Mouse (Mus musculus): ENCODE measurements around the gene Agap1.

The Agap1 gene

DNA sequence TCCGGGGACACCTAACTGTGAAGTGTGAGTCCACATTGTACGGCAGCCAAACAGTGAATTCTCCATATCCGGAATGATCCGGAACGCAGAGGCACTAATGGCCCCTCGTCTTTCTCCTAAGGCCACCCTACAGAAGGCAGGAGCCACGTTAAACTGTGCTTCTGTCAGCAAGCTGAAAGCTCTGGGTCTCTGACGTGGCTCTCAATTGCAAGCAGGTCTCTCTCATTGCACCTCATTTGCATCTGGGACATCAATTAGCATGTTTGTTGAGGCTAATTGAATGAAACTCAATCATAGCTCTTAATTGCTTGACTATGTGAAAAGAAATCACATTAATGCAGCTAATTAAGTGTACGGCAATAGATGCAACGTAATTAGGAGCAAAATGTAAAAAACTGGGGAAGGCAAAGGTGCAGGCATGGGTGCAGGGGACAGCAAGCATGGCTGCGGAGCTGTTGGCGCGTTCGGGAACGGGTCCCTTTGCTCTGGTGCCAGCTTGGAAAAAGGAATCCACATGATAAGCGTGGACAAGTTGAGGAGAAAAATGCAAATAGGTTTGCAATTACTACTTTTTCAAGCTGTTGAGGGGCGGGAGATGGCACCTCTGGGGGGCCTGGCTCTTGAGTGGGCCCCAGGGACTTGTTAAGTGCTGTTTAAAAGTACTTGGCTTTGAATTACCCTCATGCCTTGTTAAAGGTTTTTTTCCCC, 284.6 kb downstream of the Agap1 start:
- in situ Hi-C loops (cut with MboI; ENCODE audit: unreplicated experiment in 2 of 2), result no loop called here

GRCm38 (mm10) chr1:89739775-89740099, 285.1 kb downstream of the Agap1 start:
- in situ Hi-C loops (cut with MboI; ENCODE audit: unreplicated experiment in 2 of 2), result no loop called here

- in situ Hi-C loops (cut with MboI; ENCODE audit: unreplicated experiment in 2 of 2), result no loop called here
Measured at GRCm38 (mm10) chr1:89742359-89742758, 287.8 kb downstream of the Agap1 start.

DNA sequence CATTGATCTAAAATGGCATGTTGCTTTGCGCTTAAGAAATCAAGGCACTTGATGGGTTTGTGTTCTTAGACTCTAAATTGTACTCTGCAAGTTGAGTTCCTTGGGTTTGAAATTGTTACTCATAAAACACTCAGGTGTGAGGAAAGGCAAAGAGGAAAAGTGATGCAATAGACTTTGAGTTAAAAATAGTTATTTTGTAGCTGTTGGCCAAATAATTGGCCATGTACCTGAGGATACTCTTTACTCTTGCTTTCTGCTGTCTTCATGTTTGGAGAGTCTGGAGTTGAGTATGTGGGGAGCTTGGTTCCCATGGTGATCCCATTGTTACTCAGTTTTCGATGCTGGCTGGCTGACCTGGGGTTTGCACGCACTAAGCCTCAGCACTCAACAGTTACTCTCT, 291.6 kb downstream of the Agap1 start:
- in situ Hi-C loops (cut with MboI; ENCODE audit: unreplicated experiment in 2 of 2), result no loop called here

DNA sequence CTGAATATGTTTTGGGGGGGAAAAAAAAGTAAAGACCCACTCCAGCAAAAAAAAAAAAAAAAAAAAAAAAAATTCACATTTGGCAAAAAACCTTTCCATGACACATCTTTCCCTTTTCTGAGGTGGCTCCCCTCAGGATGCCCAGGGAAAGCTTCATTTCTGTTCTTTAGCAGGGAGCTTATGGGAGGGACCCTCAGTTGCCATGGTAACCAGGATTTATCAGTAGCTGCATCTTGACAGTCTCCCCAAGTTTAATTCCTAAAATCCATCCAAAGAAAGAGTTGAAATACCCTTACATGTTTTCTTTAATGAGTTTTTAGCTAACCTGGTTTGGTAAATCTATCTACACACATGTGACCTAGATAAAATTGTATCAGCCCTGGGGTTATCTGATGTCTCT, 295.1 kb downstream of the Agap1 start:
- in situ Hi-C loops (cut with MboI; ENCODE audit: unreplicated experiment in 2 of 2), result no loop called here

DNA sequence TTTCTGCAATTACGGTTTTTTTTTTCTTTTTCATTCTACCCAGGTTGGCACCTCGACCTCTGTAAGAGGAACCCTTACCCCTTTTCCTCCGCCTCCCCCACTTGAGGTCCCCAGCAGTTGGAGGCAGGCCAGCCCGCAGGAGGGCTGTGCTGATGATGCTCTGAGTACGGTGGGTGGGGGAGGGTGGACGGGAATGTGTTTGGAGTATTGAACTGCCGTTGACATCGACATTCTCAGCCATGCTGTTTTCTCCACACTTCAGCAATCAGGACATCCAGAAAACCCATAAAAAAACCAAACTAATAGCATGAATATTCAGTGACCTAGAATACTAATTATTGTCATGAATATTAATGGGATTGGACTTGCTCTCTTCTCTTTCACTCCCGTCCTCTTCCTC, 295.9 kb downstream of the Agap1 start:
- in situ Hi-C loops (cut with MboI; ENCODE audit: unreplicated experiment in 2 of 2), result no loop called here

DNA sequence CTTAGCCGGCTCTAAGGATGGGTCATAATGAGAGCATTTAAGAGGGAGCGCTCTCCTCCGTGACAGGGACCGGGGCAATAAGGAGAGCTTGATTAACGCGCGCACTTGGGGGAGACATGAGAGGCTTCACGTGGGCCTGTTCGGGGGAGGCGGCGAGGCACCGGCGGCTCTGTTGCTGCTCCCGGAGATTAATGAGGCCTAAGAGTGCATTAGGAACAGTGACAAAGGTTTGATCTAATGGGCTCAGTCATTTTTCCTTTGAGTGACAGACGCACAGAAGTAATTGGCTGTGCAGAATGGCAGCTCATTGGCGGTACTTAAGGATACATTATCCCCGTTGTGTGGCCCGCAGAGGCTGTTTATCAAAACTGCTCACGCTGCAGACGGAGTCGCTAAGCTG, 296.3 kb downstream of the Agap1 start:
- in situ Hi-C loops (cut with MboI; ENCODE audit: unreplicated experiment in 2 of 2), result no loop called here

- in situ Hi-C loops (cut with MboI; ENCODE audit: unreplicated experiment in 2 of 2), result no loop called here
Measured at GRCm38 (mm10) chr1:89751344-89751743, 296.7 kb downstream of the Agap1 start.

DNA sequence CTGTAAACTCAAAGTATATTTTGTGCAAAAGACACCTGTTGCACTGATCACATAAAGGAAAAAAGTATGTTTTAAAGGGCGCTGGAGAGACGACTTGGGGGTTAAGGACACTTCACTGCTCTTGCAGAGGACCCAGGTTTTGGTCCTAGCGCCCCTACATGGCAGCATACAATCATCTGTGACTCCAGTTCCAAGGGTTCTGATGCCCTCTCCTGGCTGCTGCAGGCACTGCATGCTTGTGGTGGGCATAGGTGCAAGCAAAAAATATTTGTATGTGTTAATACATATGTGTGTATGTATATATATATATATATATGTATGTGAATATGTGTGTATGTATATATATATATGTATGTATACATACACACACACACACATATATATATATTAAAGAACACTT, 298.1 kb downstream of the Agap1 start:
- in situ Hi-C loops (cut with MboI; ENCODE audit: unreplicated experiment in 2 of 2), result no loop called here

DNA sequence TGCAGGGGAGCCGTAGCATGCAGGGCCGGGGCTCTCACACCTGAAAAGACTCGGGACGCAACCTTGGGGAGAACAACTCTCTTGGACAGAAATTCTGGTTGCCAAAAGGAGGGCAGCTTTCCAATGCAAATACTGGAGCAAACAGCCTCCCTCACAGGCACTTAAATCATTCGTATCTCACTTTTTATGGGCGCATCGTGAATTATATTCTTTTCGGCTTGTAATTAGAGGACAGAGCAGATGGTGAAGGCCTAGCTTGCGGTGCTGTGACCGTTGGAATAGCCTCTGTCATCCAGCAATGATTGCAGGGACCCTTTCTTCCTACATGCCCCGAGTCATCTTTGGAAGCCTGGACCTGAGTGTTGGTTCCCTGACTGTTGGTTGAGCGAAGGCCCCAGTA, 300.8 kb downstream of the Agap1 start:
- in situ Hi-C loops (cut with MboI; ENCODE audit: unreplicated experiment in 2 of 2), result no loop called here

DNA sequence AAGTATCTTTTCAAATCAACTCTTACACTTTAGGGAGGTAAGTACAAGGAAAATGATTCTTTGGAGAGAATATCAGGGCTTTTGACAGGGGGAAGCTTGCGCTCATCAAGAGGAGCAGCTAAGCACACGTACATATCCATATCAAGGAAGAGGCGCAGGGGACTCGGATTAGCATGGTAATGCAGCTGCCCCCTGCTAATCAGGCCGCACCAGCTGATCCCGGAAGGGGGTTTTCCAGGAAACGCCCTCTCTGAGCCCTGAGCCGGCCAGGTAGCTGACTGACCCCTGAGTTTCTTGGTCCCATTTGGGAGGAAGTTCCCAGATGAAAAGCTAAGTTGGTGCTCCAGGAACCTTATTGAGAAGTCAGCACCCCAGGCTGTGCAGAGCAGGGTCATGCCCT, 301.8 kb downstream of the Agap1 start:
- in situ Hi-C loops (cut with MboI; ENCODE audit: unreplicated experiment in 2 of 2), result no loop called here

DNA sequence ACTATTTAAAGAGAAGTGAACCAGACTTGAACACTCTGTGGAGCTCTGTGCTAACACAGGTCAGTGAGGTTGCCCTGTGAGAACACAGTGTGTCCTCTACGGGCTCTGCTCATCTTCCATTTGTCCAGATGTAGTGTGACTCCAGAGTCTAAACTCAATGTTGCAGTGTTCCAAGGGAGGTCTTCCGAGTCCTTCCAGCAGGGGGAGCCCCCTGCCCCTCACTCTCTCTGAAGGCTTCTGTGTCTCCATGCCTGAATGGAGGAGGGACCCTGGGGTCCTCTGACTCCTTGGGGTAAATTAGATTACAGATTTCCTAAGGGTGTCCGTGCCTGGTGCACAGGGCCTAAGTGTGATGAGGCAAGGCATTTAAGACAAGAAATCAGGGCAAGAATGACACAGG, 302.9 kb downstream of the Agap1 start:
- in situ Hi-C loops (cut with MboI; ENCODE audit: unreplicated experiment in 2 of 2), result no loop called here

GRCm38 (mm10) chr1:89763912-89764311, 309.3 kb downstream of the Agap1 start:
- in situ Hi-C loops (cut with MboI; ENCODE audit: unreplicated experiment in 2 of 2), result no loop called here

GRCm38 (mm10) chr1:89766891-89767290, 312.3 kb downstream of the Agap1 start:
- in situ Hi-C loops (cut with MboI; ENCODE audit: unreplicated experiment in 2 of 2), result no loop called here

DNA sequence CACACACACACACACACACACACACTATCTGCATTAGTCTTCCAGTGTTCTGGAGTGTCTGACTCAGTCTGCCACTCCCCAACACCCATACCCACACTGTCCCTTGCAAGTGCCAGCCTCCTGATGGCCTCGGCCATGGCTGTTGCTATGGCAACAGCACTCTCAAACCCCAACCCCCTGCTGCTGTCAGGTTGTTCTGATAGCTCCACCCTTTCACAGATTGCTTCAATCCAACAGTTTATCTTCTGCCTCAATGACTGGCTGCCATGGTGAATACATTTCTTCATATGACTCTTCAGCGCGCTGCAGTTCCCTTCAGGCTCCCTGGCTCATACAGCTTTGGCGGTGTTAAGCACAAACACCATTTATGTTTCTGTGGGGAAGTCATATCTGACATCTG, 315.0 kb downstream of the Agap1 start:
- in situ Hi-C loops (cut with MboI; ENCODE audit: unreplicated experiment in 2 of 2), result no loop called here

GRCm38 (mm10) chr1:89770298-89770697, 315.7 kb downstream of the Agap1 start:
- in situ Hi-C loops (cut with MboI; ENCODE audit: unreplicated experiment in 2 of 2), result no loop called here

DNA sequence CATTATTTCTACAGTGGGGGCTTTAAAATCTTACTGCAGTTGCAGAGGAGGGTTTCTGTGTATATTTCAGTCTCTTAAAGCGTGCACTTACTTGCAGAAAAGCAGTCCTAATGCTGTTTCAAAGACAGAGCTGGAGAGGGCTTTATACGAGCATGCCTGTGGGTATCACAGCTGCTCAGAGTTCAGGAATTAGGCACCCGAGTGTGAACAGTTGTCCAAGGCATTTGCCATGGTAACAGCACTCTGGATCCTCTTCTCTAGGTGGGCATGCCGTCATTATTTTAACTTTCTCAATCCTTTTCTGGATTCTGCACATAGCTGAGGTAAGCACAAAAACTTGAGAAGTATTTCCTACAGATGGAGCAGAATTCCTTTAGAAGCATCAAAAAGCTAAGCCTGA, 321.1 kb downstream of the Agap1 start:
- in situ Hi-C loops (cut with MboI; ENCODE audit: unreplicated experiment in 2 of 2), result no loop called here

DNA sequence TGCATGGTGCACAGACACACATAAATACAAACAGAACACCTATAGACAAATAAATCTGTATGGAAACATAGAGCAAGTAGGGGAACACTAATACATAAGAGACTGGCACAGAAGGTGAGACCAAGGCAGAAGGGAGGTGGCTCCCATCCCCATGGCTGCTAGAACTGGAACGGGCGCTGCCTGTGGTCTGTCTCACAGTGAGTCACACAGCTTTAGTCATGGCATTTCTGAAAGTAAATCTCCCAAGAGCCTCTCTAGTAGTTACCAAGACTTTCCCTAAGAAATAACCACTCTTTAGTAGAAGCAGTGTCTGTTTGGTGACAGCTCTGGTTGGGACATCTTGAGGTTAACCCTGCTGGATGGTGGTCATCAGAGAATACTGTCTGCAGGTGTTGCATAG, 326.1 kb downstream of the Agap1 start:
- in situ Hi-C loops (cut with MboI; ENCODE audit: unreplicated experiment in 2 of 2), result no loop called here

- in situ Hi-C loops (cut with MboI; ENCODE audit: unreplicated experiment in 2 of 2), result no loop called here
Measured at GRCm38 (mm10) chr1:89781861-89782260, 327.3 kb downstream of the Agap1 start.

DNA sequence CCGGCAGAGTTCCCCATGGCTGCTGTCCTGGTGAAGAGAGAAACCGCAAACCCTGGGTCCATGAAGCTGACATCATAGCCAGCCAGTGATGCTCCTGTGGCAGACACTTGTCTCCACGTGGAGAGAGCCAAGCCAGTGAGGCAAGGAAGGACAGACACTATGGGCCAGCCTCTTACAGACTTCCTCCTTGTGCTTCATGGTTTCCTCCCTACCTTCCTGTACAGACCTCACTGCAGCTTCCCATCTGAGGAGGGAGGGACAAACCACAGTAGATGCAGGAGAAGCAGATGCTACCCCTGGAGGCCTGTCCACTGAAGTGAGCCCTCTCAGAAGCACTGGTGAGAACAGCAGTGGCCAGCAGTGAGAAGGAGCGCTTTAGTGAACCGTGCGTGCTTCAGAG, 332.2 kb downstream of the Agap1 start:
- in situ Hi-C loops (cut with MboI; ENCODE audit: unreplicated experiment in 2 of 2), result no loop called here

DNA sequence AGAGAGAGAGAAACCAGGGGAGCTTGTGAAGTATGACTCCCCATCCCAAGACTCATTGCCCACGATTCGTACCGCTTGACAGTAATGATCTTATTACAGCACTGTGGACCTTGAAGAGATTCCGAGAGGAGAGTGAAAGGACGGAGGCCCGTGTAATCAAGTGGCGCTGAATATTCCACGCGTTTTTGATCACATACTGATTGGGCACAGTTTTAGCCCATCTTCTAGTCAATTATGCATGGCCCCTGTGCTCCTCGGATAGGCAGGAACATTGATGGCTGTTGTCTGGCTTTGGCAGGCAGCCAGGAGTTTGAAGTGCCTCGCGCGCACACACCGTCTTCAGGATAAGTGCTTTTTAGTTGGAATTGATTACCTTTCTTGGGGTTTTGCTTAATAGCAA, 344.1 kb downstream of the Agap1 start:
- in situ Hi-C loops (cut with MboI; ENCODE audit: unreplicated experiment in 2 of 2), result no loop called here

DNA sequence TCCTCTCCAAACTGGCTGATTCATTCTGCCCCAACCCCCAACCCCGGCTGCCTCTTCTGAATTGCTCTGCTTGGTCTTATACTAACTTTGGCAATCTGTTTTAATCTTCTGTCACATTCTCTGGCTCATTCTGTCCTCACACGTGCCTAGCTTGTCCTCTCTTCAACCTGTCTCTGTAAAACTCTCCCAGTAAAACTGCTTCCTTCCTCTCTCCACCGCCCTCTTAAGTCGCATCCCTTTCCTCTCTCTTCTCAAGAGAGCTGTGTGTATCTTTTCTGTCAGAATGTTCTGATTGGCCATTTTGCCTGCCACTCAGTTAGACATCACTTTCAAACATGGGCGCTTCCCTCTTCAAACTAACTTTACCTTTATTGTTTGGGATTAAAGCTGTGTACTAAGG, 346.9 kb downstream of the Agap1 start:
- in situ Hi-C loops (cut with MboI; ENCODE audit: unreplicated experiment in 2 of 2), result no loop called here

- in situ Hi-C loops (cut with MboI; ENCODE audit: unreplicated experiment in 2 of 2), result no loop called here
Measured at GRCm38 (mm10) chr1:89804981-89805380, 350.4 kb downstream of the Agap1 start.

Data from v-Abl transformed pro-B cells (cell line).